Mouse (Mus musculus) skeletal muscle tissue, postnatal 0 days (tissue): ENCODE measurements around the gene Smim13. TPM values are rescaled to one million over a fixed set of nuclear protein-coding genes. Genes with fewer than 3 reads are reported as not detected.

Experiments
- polyA plus RNA-seq: library from polyadenylated mRNA; unstranded; fragments of >200 nt; fragmentation: Nextera tagmentation; extraction: Ambion mirVana; gene quantifications from 2 replicates; pipeline ENCODE4 v1.2.1, GENCODE M21; 2015

Gene Smim13
- polyA plus RNA-seq, result 15.5 and 17.9 TPM in 2 replicates

DNA sequence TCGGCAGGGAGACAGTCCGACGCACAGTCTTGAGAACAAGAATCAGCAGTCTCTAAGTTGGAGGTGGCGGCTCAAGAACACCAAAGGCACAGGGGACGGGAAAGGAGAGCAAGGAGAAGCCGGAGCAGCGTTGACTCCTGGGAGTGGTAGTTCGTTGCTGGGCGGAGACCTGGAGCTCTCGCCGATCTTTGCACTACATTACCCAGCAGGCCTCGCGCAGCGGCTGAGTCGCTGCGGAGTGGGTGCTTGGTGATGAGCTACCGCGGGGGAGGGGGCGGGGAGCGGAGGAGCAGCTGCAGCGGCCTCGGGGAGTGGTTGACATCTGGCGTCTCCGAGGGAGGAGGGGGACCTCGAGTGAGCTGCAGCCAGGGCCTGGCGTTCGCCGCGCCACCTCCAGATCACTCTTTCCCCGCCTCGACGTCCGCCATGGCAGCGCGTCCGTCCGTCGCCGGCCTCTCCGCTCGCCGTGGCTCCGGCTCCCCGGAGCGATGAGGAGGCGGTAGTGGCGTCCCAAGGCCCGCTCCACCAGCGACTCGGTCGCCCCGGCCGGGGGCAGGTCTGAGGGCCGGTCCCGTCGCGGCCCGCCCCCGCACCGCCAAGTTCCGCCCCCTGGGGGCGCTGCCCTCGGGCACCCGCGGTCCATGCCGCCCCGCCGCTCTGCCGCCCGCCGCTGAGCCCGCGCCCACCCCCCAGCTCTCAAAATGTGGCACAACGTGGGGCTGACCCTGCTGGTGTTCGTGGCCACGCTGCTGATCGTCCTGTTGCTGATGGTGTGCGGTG is at the start of gene Smim13:
Gene Smim13, plus strand, starts transcription at position 307 of the 780 bp plus-strand sequence.

DNA sequence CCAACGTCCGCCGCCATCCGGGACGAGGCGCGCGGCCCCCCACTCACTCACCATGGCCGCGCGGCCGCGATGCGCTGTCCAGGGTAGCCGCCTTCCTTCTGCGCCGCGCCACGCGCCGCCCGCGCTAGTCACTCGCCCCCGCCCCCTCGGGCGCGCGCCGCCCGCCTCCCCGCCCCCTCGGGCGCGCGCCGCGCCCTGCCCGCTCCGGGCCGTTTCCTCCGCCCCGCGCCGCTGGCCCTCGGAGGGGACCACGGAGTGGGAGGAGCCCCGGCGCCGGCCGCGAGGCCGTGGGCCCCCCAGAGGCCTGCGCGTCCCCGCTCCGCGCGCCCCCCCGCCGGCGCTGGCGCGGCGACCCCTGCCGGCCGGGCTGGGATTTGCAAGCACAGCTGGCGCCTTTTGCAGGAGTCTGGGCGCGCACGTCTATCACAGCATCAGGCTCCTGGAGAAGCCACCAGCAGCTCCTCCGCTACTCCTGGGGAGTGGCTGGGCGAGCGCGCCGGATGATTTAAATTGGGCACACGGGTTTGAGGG is 29.3 kb upstream of the Smim13 start, which contains the start of gene Elovl2:
Gene Elovl2, minus strand, starts transcription at position 102 of the 531 bp plus-strand sequence.

DNA sequence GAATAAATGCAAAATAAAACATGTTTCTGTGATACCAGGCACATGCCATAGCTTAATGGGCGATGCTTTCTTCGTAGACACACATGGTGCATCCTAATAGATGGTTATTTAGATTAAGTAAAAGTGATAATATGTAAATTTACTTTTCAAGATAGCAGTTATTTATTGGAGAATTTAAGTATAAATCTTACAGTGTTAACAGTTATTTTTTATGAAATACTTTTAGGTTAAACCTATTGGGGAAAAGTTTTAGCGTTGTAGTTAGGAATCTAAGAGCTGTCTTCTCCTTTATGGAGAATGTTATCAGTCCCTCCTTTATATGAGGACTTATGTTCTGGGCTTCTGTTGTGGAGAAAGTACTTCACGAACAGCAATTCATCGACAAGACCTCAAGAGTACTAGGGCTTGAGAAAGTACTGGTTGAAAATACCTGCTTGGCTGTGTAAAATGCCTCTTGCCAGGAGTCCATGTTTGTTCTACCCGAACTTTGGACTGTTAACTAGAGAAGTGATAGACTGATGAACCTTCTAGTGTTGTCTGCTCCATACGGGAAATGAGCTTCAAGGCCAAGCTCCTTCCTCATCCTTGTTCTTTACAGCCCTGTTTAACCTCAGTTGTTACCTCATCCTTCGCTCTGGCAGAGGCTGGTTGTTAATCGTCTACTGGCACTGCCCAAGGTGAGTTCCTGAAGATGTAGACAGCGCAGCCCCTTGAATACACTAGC is 24.4 kb downstream of the Smim13 start, which contains the start of gene Gm17364:
Gene Gm17364, minus strand, starts transcription at position 51 of the 724 bp plus-strand sequence.

Other genes with a start within 250 kb of the Smim13 start
- gene Pak1ip1, start 248.8 kb upstream of the Smim13 start, polyA plus RNA-seq, result 47.1 and 50.7 TPM in 2 replicates
- 151 and 159 TPM in 2 replicates for gene Tmem14c, start 233.6 kb upstream of the Smim13 start, polyA plus RNA-seq
- gene Mak, start 170.1 kb upstream of the Smim13 start, polyA plus RNA-seq, result not detected in 2 replicates
- not detected in 2 replicates for gene Gcm2, start 138.8 kb upstream of the Smim13 start, polyA plus RNA-seq
- gene Sycp2l, start 135.5 kb upstream of the Smim13 start, polyA plus RNA-seq, result not detected in 2 replicates
- 0.18 and 0.51 TPM in 2 replicates for gene Elovl2, start 29.4 kb upstream of the Smim13 start, polyA plus RNA-seq
- gene Gm17364, start 24.1 kb downstream of the Smim13 start, polyA plus RNA-seq, result not detected in 2 replicates
- 6.9 and 8.9 TPM in 2 replicates for gene Nedd9, start 237.5 kb downstream of the Smim13 start, polyA plus RNA-seq